ENCODE assay signal across 12 mouse cellular contexts in genomic region chr4:137282122-137282521, GRCm38 (mm10). TPM values are rescaled to one million over a fixed set of nuclear protein-coding genes. Genes with fewer than 3 reads are reported as not detected.
"Had no signal": no experiment of that assay in that cellular context is flagged by ENCODE, and none has a peak within 500 bp of the region (broad histone marks: within the 10 kb centered on the region; RNA-seq: fewer than 3 reads in every experiment).

No protein-coding gene starts in this region.

- H3K4me3 ChIP-seq: left cerebral cortex, adult 2 months; midbrain, embryonic 12.5 days had no signal

- H3K27ac ChIP-seq: hindbrain, postnatal 0 days; left cerebral cortex, adult 2 months; liver, embryonic 14.5 days; midbrain, embryonic 12.5 days had no signal

- DNase-seq: kidney, postnatal 25 days; lung, adult 18-20 months; right cerebral cortex, postnatal 25 days; thymus, adult 2 months; thymus, postnatal 25 days had no signal

- H3K36me3 ChIP-seq: midbrain, embryonic 12.5 days had no signal

- ATAC-seq: hindbrain, postnatal 0 days; midbrain, embryonic 16.5 days had no signal

- H3K9ac ChIP-seq: liver, embryonic 14.5 days; midbrain, embryonic 12.5 days had no signal

- H3K4me2 ChIP-seq: midbrain, embryonic 12.5 days had no signal

- H3K9me3 ChIP-seq: midbrain, embryonic 12.5 days had no signal

RNA-seq across cellular contexts. Expression of gene Wnt4, which starts 4.8 kb away (rescaled TPM):
- total RNA-seq: megakaryocyte-erythroid progenitor cell, adult 5-6 weeks; neutrophil, adult 5-6 weeks had no signal
